Mouse (Mus musculus): ENCODE results near the gene Lrrc23. TPM values are rescaled to one million over a fixed set of nuclear protein-coding genes. Genes with fewer than 3 reads are reported as not detected.

Lrrc23 gene
- polyA plus RNA-seq (2015; fragmentation: Nextera tagmentation; extraction: Ambion mirVana), result 3.6 and 5.9 TPM in 2 replicates

DNA sequence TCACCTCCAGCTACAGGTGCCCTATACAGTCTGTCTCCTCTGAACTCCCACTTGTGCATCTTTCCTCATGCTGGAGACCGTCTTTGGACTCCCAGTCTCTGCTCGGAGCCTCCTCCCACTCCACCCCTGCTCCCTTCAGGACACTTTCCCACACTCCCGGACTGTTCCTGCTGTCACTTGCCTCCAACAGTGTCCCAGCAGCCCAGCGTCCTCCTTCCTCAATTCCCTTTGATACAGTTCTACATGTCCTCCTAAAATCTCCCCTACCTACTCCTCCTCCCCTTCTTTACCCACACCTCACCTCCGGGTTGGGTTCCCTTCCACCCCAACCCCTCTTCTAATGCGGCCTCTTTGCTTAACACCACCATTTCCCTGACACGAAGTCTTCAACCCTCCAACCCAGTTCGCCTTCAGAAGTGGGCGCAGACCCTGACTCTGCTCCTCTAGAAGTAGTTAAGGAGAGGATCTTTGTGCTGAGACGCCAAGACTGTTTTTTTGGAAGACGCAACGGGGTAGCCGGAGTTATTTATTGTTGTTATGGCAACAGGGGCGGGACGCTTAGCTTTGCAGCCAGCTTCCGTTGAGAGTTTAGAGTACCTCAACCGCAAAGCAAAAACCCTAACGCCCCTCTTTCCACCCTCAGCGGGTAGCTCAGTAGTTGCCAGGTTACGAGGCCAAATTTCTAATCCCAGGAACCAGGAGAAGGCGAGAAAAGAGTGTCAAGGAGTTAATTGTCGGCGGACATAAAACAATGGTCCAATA is at the start of gene Lrrc23:
Gene Lrrc23, minus strand, starts transcription at position 506 of the 762 bp plus-strand sequence.
- peak within 1 kb of the TSS; percentile 72 for H3K4me2 ChIP-seq

DNA sequence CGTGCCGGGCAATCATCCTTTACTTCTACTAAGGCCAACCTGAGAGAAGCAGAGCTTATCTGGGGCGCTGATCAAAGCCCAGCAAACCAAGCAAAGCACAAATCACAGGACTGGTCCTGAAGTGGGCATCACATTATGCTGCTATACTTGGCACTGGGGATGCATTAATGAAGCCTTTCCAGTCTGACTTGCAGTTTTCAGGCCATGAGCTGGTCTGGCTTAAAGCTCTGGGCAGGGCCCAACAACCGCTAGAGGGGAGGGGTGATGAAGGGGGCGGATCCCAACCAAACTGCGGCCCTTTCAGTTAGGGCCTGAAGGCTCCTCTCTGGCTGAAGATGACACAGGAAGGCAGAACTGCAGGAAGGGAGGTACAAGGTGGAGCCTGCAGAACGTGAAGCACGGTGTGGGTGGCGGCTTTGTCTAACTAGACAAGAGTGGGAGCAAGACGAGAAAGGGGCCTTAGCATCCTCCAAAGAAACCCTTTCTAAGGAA is 48.6 kb upstream of the Lrrc23 start:
- Histone ChIP-seq H3K4me3 (peak overlapping the region; percentile 56), H3K4me1 (peaks cover 45% of the 10 kb centered on the region), H3K27me3 (no peaks in the 10 kb centered on the region), H3K36me3 (ENCODE audit: poor library complexity, severe bottlenecking) (peaks cover 55% of the 10 kb centered on the region), H3K9me3 (replicated peaks) (no peaks in the 10 kb centered on the region), H3K9ac (peak overlapping the region; percentile 69), H3K27ac (peak overlapping the region; percentile 33), H3K4me2 (peak overlapping the region; percentile 83)
- no peak for ATAC-seq
- 26% methylated on average over 10 of the region's 10 CpGs for WGBS

More for the DNA sequence above, at the start of gene Lrrc23:
- H3K9me3 ChIP-seq (replicated peaks), result no peaks in the 10 kb centered on the region
- H3K27me3 ChIP-seq, result peaks cover 5% of the 10 kb centered on the region; the same call in 1 of the 2 replicates
- peak; percentile 63; the same call in 1 of the 2 replicates for ATAC-seq
- WGBS, result 3% methylated on average over 23 of the region's 23 CpGs
- H3K36me3 ChIP-seq (ENCODE audit: poor library complexity, severe bottlenecking), result no peaks in the 10 kb centered on the region
- H3K27ac ChIP-seq, result 0 out of 2 replicates have a peak within 1 kb of the TSS, but pooled peaks have one; percentile 1
- H3K9ac ChIP-seq, result peak within 1 kb of the TSS; percentile 45
- H3K4me1 ChIP-seq, result peaks cover 20% of the 10 kb centered on the region
- H3K4me3 ChIP-seq, result peak within 1 kb of the TSS; percentile 39

DNA sequence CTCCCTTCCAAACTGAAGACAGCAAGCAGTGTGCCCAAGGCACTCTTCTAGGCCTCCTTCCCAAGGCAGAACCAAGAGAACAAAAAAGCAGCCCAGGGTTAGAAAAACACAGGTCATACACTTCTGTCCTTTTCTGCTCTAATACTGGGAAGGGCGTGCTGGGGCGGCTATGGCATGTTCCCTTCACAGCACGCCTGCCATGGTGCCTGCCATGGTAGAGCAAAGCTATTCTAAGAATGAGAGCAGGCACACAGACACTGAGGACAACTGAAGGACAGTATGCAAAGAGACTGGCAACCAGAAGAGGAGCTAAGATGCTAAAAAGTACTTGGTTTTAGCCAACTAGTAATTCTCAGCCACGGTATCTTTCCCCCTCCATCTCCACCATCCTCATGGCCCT is 42.5 kb upstream of the Lrrc23 start:
- no peak overlapping the region for H3K9ac ChIP-seq
- ATAC-seq, result no peak
- H3K4me3 ChIP-seq, result no peak overlapping the region
- H3K9me3 ChIP-seq (replicated peaks), result no peaks in the 10 kb centered on the region
- no peak overlapping the region for H3K27ac ChIP-seq
- H3K4me1 ChIP-seq, result peaks cover 3% of the 10 kb centered on the region; the same call in 1 of the 2 replicates
- 96% methylated on average over 4 of the region's 4 CpGs for WGBS
- no peak overlapping the region for H3K4me2 ChIP-seq
- peaks cover 96% of the 10 kb centered on the region for H3K36me3 ChIP-seq (ENCODE audit: poor library complexity, severe bottlenecking)
- H3K27me3 ChIP-seq, result no peaks in the 10 kb centered on the region

DNA sequence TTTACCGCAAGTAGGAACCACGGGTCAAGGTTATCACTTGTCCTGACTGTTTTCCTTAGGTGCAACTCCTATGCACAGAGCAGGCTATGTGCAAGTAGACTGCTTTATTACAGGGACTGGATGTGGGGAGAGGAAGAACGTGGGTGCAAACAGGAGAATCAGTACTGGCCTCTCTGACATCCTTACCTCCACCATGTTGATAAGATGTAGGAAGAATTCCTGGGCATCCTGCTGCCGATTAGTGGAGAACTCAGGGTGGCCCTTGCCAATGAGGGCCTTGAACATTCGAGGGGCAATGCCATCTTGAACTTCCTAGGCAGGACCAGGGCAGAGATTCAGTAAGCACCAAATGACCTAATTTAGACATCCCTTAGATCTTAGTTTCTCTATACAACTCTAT is 41.4 kb upstream of the Lrrc23 start:
- no peak overlapping the region for H3K4me2 ChIP-seq
- H3K9ac ChIP-seq, result no peak overlapping the region
- H3K36me3 ChIP-seq (ENCODE audit: poor library complexity, severe bottlenecking), result peaks cover 100% of the 10 kb centered on the region
- no peaks in the 10 kb centered on the region for H3K9me3 ChIP-seq (replicated peaks)
- no peak for ATAC-seq
- no peak overlapping the region for H3K27ac ChIP-seq
- no peaks in the 10 kb centered on the region for H3K27me3 ChIP-seq
- H3K4me3 ChIP-seq, result no peak overlapping the region
- 95% methylated on average over 5 of the region's 5 CpGs for WGBS
- no peaks in the 10 kb centered on the region for H3K4me1 ChIP-seq

DNA sequence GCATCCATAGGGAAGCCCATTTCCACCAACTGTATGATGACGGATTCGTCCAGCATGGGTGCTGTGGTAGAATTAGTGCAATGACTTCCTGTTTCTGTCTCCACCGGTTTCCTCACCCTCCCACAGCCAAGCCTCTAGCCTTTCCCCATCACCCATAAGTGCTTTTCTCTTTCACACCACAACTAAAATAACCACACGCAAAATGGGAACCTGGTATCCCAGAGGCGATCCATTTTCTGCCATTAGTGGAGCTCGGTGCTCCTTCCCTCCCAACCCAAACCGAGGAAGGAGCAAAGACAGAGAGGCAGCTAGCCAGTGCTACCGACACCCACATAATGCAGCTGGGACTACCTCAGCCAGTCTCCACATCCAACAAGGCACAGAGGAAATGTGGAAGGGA is 38.4 kb upstream of the Lrrc23 start:
- WGBS, result 92% methylated on average over 8 of the region's 8 CpGs
- peaks cover 81% of the 10 kb centered on the region for H3K36me3 ChIP-seq (ENCODE audit: poor library complexity, severe bottlenecking)
- H3K4me1 ChIP-seq, result peaks cover 18% of the 10 kb centered on the region
- H3K4me3 ChIP-seq, result no peak overlapping the region
- no peak overlapping the region for H3K9ac ChIP-seq
- ATAC-seq, result no peak
- no peaks in the 10 kb centered on the region for H3K9me3 ChIP-seq (replicated peaks)
- H3K27ac ChIP-seq, result no peak overlapping the region
- H3K27me3 ChIP-seq, result no peaks in the 10 kb centered on the region
- no peak overlapping the region for H3K4me2 ChIP-seq

DNA sequence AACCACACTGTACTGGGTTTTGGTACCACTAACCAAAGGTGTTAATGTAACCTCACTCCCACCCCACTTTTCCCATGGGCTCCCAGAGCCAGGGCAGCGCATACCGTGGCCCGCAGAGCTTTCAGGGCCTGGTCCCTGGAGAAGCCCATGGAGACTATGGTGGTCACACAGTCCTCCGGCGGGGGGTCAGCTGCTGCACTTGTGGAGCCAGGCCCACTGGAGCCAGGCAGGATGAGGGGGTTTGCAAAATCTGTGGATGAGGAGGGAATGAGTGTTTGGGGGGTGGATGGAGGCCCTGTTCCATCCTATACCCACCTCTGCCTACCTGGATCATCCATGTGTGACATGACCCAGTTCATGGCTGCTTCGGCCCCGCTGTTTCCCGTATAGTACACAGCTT is 38.0 kb upstream of the Lrrc23 start:
- Histone ChIP-seq H3K9me3 (replicated peaks) (no peaks in the 10 kb centered on the region), H3K27ac (no peak overlapping the region), H3K9ac (no peak overlapping the region), H3K4me2 (no peak overlapping the region), H3K4me1 (peaks cover 22% of the 10 kb centered on the region), H3K36me3 (ENCODE audit: poor library complexity, severe bottlenecking) (peaks cover 78% of the 10 kb centered on the region), H3K27me3 (no peaks in the 10 kb centered on the region), H3K4me3 (no peak overlapping the region)
- WGBS, result 98% methylated on average over 8 of the region's 8 CpGs
- ATAC-seq, result no peak

DNA sequence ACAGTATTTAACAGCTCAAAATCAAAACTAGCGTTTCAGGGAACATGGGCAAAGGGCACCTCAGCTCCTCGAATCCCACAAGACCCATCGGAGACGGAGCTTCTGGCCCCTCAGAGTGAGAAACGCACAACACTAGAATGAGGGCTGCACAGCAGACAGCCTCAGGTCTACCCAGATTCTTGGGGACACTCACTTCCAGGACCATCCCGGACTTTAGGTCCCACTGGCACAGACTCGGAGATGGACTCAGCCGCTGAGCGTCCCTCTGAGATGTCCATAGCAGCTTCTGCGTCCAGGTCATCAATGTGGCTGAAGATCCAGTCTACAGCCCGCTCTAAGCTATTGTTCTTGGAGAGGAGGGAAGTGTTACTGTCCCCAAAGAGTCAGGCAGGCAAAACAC is 37.6 kb upstream of the Lrrc23 start:
- H3K4me2 ChIP-seq, result no peak overlapping the region
- H3K9me3 ChIP-seq (replicated peaks), result no peaks in the 10 kb centered on the region
- WGBS, result 96% methylated on average over 11 of the region's 11 CpGs
- no peak overlapping the region for H3K9ac ChIP-seq
- H3K4me1 ChIP-seq, result peaks cover 27% of the 10 kb centered on the region
- no peak for ATAC-seq
- H3K27ac ChIP-seq, result no peak overlapping the region
- no peak overlapping the region for H3K4me3 ChIP-seq
- peaks cover 78% of the 10 kb centered on the region for H3K36me3 ChIP-seq (ENCODE audit: poor library complexity, severe bottlenecking)
- H3K27me3 ChIP-seq, result no peaks in the 10 kb centered on the region

DNA sequence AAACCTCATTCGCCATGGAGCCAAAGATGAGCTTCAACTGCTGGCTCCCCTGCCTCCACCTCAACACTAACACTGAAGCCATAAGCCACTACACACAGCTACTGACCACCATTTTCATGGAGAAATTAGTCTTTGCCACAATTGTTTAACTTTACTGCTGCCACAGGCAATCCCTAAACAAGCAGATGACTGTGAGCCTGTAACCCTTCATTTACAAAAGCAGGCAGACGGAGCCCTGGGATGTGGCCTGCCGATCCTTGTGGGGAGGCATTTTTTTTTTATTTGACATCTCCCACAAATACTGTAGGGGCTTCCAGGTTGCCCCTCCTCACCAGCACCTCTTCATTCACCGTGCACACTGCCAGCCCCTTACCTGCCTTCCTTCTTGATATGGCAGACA is 37.1 kb upstream of the Lrrc23 start:
- Histone ChIP-seq H3K4me2 (no peak overlapping the region), H3K27me3 (no peaks in the 10 kb centered on the region), H3K9ac (no peak overlapping the region), H3K36me3 (ENCODE audit: poor library complexity, severe bottlenecking) (peaks cover 78% of the 10 kb centered on the region), H3K4me1 (peaks cover 29% of the 10 kb centered on the region), H3K4me3 (no peak overlapping the region), H3K27ac (no peak overlapping the region), H3K9me3 (replicated peaks) (no peaks in the 10 kb centered on the region)
- 96% methylated on average over 4 of the region's 4 CpGs for WGBS
- no peak for ATAC-seq

DNA sequence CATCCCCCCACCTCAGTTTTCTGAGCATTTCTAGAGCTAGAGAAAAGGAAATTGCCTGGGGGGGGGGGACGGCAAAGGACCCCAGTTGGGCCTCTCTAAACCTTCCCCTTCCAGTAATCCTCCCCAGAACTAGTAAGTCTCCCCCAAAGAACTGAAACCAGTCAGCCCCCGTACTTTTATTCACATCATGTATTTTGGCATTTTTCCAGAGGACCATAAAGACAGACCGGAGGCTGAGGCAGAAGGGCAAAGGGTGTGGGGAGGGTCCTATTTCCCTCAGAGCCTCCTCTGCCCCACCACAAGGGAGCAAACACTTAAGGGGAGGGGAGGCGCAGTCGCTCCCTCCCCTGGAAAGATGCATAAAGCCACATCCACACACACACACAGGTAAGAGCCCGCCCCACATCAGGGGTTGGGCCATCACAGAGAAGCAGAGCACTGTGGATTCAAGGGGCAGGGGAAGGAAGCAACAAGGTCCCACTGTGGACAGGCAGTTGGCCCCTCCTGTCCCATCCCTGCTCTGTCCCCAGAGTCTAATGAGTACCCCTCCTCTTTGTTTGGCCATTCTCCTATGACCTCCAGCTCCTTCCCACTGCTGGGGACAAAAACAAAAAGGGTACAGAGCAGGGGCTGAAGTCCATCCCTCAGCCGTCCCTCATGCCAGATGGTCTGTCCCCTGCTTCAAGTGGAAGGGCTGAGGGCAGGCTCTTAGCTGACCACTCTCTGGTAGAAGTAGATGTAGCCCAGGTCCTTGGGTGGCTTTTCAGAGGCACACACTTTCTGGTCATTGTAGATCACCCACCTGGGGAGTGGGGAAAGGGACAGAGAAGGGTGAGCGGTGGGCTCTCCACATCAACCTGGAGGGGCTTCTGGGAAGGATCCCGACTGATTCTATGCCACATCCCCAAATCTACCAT is 35.6 kb upstream of the Lrrc23 start:
- H3K4me2 ChIP-seq, result 0 out of 2 replicates have a peak overlapping the region, but pooled peaks have one; percentile 80
- H3K4me3 ChIP-seq, result no peak overlapping the region
- peak overlapping the region; percentile 23 for H3K9ac ChIP-seq
- no peaks in the 10 kb centered on the region for H3K27me3 ChIP-seq
- no peak overlapping the region; the same call in 1 of the 2 replicates for H3K27ac ChIP-seq
- H3K9me3 ChIP-seq (replicated peaks), result no peaks in the 10 kb centered on the region
- ATAC-seq, result no peak
- peaks cover 78% of the 10 kb centered on the region for H3K36me3 ChIP-seq (ENCODE audit: poor library complexity, severe bottlenecking)
- 66% methylated on average over 9 of the region's 9 CpGs for WGBS
- peaks cover 34% of the 10 kb centered on the region for H3K4me1 ChIP-seq

DNA sequence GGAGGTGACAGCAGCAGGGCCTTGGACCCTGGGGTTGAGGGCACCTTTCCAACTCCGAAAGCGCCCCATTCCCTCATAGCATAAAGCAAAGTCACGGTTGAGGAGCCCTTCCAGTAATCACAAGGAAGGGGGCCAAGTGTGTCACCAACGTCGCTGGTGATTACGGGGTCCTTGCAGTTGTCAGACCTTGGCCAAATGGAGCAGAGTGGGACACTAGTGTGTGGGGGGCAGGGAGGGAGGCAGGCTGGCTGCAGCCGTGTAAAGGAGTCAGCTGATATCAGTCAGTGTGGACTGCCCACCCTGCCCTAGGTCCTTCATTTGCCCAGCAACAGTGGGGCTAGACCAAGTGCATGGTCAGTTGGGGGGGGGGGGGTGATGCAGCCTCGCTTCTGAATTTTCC is 34.9 kb upstream of the Lrrc23 start:
- no peaks in the 10 kb centered on the region for H3K27me3 ChIP-seq
- peak; percentile 22; the same call in 1 of the 2 replicates for ATAC-seq
- H3K9me3 ChIP-seq (replicated peaks), result no peaks in the 10 kb centered on the region
- 46% methylated on average over 8 of the region's 8 CpGs for WGBS
- H3K4me1 ChIP-seq, result peaks cover 41% of the 10 kb centered on the region
- H3K9ac ChIP-seq, result no peak overlapping the region
- peak overlapping the region; percentile 80 for H3K4me2 ChIP-seq
- peak overlapping the region; percentile 85 for H3K27ac ChIP-seq
- H3K36me3 ChIP-seq (ENCODE audit: poor library complexity, severe bottlenecking), result peaks cover 72% of the 10 kb centered on the region
- H3K4me3 ChIP-seq, result peak overlapping the region; percentile 64

DNA sequence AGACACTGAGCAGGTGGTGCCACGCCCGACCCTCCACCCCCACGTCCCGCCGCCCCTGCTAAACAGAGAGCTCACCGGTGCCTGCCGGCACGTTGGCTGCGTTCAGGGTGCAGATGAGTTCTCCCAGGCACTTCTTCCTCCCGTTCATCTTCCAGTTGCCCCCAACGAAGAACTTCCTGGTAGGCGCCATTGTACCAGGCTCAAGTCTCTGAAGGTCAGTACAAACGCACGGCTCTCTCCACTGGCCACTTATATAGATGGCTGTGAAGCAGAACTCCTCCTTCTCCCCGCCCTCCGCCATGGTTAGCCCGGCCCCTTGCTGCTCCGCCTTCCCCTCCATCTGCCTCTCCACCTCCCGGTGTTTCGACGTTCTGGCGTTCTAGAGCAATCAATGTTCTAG is 34.4 kb upstream of the Lrrc23 start, which contains the start of gene Tpi1:
Gene Tpi1, minus strand, starts transcription at position 364 of the 400 bp plus-strand sequence.
- H3K27ac ChIP-seq, result peak within 1 kb of the TSS; percentile 85
- H3K27me3 ChIP-seq, result no peaks in the 10 kb centered on the region
- peak within 1 kb of the TSS; percentile 85 for H3K9ac ChIP-seq
- peak; percentile 87 for ATAC-seq
- no peaks in the 10 kb centered on the region for H3K9me3 ChIP-seq (replicated peaks)
- H3K36me3 ChIP-seq (ENCODE audit: poor library complexity, severe bottlenecking), result peaks cover 67% of the 10 kb centered on the region
- peak within 1 kb of the TSS; percentile 64 for H3K4me3 ChIP-seq
- WGBS, result 1% methylated on average over 22 of the region's 22 CpGs
- H3K4me2 ChIP-seq, result peak within 1 kb of the TSS; percentile 80
- H3K4me1 ChIP-seq, result peaks cover 46% of the 10 kb centered on the region

DNA sequence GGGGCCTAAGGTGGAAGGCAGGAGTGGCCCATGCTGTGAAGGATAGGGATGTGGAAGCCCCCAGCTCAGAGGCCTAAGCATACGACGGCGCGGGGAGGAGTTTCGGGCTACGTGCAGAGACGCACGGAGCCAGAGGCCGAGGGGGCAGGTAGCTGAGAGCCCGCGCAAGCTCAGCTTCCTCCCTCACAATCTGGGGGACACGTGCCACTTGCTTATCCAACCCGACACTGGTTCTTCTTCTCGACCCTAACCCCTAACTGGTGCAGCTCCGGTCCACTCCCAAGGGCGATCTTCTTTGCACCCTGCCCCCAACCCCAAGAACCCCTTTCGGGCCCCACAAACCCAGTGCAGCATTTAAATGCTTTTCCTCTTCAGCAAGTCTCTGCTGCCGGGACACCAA is 34.0 kb upstream of the Lrrc23 start:
- WGBS, result under 1% methylated on average over 18 of the region's 18 CpGs
- H3K27me3 ChIP-seq, result no peaks in the 10 kb centered on the region
- H3K4me2 ChIP-seq, result peak overlapping the region; percentile 80
- ATAC-seq, result peak; percentile 73
- peaks cover 50% of the 10 kb centered on the region for H3K4me1 ChIP-seq
- H3K27ac ChIP-seq, result peak overlapping the region; percentile 85
- H3K4me3 ChIP-seq, result peak overlapping the region; percentile 64
- H3K9me3 ChIP-seq (replicated peaks), result no peaks in the 10 kb centered on the region
- H3K36me3 ChIP-seq (ENCODE audit: poor library complexity, severe bottlenecking), result peaks cover 62% of the 10 kb centered on the region
- H3K9ac ChIP-seq, result peak overlapping the region; percentile 85
